Mouse (Mus musculus) monocyte, adult 5-6 weeks (primary cell): ENCODE results near the gene Gm29797. TPM values are rescaled to one million over a fixed set of nuclear protein-coding genes. Genes with fewer than 3 reads are reported as not detected.
A peak's percentile ranks its signal among the peaks of the same experiment; 100 is the strongest.

Experiments used
- ATAC-seq: fragments of 153-309, 156-312 bp; replicated peaks from 2 replicates; pipeline ENCODE4 v1.8.0; 2017; ENCODE audit warnings: mild to moderate bottlenecking; ENCODE audit not compliant: low TSS enrichment, insufficient number of reproducible peaks, severe bottlenecking, poor library complexity, low FRiP score
- total RNA-seq: library from RNA; stranded (forward); fragments of 200-1000, 200-491, 200-594 nt; gene quantifications from 3 replicates; pipeline ENCODE4 v1.2.3, GENCODE M21; 2017

The Gm29797 gene
- total RNA-seq, 1 experiment from 2014 or later: not detected

- ATAC-seq: no peak; the same call in 1 of the 2 replicates
These were observed 34.7 kb downstream of the Gm29797 start for GRCm38 (mm10) chr2:181691571-181691970.

- ATAC-seq: no peak
These were observed 35.5 kb downstream of the Gm29797 start for GRCm38 (mm10) chr2:181692304-181692703.

GRCm38 (mm10) chr2:181693339-181694280 is 36.8 kb downstream of the Gm29797 start, which contains the start of gene Rgs19:
TSS of gene Rgs19 (minus strand) at chr2:181693977.
- peak; percentile 81 for ATAC-seq

GRCm38 (mm10) chr2:181694581-181694980 is 37.7 kb downstream of the Gm29797 start:
- no peak for ATAC-seq

- ATAC-seq: no peak
These were observed 38.9 kb downstream of the Gm29797 start for GRCm38 (mm10) chr2:181695776-181696175.

GRCm38 (mm10) chr2:181696801-181697420 is 40.1 kb downstream of the Gm29797 start:
- ATAC-seq: no peak

- ATAC-seq: no peak
These were observed 41.4 kb downstream of the Gm29797 start, which contains the start of gene Lkaaear1 for GRCm38 (mm10) chr2:181698241-181698640. TSS of gene Lkaaear1 (minus strand) at chr2:181698442.

GRCm38 (mm10) chr2:181706668-181707067 is 49.8 kb downstream of the Gm29797 start:
- peak; percentile 82 for ATAC-seq

Other genes with a start within 250 kb of the Gm29797 start
- gene Zbtb46, start 197.6 kb upstream of the Gm29797 start, total RNA-seq: 2.3 to 4.3 TPM (median 3.8 TPM) in 3 replicates
- gene Abhd16b, start 163.8 kb upstream of the Gm29797 start, total RNA-seq: not detected in 3 replicates
- 87.5 to 134 TPM (median 104 TPM) in 3 replicates for gene Tpd52l2, start 159.9 kb upstream of the Gm29797 start, total RNA-seq
- gene Dnajc5, start 136.5 kb upstream of the Gm29797 start, total RNA-seq: 47.3 to 71.5 TPM (median 52.6 TPM) in 3 replicates
- 106 to 183 TPM (median 161 TPM) in 3 replicates for gene Uckl1, start 72.1 kb upstream of the Gm29797 start, total RNA-seq
- 65.7 to 104 TPM (median 96.6 TPM) in 3 replicates for gene Prpf6, start 65.2 kb upstream of the Gm29797 start, total RNA-seq
- gene Zfp512b, start 64.2 kb upstream of the Gm29797 start, total RNA-seq: 6.6 to 20.6 TPM (median 10.2 TPM) in 3 replicates
- 1.5 to 5.5 TPM (median 4.5 TPM) in 3 replicates for gene Samd10, start 57.8 kb upstream of the Gm29797 start, total RNA-seq
- not detected in 3 replicates for gene Sox18, start 14.6 kb downstream of the Gm29797 start, total RNA-seq
- gene Tcea2, start 23.3 kb downstream of the Gm29797 start, total RNA-seq: 3.8 to 20.0 TPM (median 10.0 TPM) in 3 replicates
- gene Rgs19, start 36.9 kb downstream of the Gm29797 start, total RNA-seq: 102 to 134 TPM (median 128 TPM) in 3 replicates
- gene Lkaaear1, start 41.4 kb downstream of the Gm29797 start, total RNA-seq: not detected in 3 replicates
- gene Oprl1, start 58.0 kb downstream of the Gm29797 start, total RNA-seq: 0.19 TPM in 1 of 3 replicates, not detected in the others
- 0.29 TPM in 1 of 3 replicates, not detected in the others for gene Myt1, start 106.3 kb downstream of the Gm29797 start, total RNA-seq
- 27.3 to 61.6 TPM (median 42.9 TPM) in 3 replicates for gene Pcmtd2, start 180.8 kb downstream of the Gm29797 start, total RNA-seq
- gene Polr3k, start 207.3 kb downstream of the Gm29797 start, total RNA-seq: 20.3 to 27.7 TPM (median 24.9 TPM) in 3 replicates